Mouse (Mus musculus) megakaryocyte-erythroid progenitor cell, adult 5-6 weeks (primary cell): Measurements from ENCODE around the gene Sppl2a. TPM values are rescaled to one million over a fixed set of nuclear protein-coding genes. Genes with fewer than 3 reads are reported as not detected.
A peak's percentile ranks its signal among the peaks of the same experiment; 100 is the strongest.
"Not testable (repeated sequence)": the region's sequence is repeated elsewhere in the genome, so short reads cannot be mapped to it uniquely, and the experiment has no call there.

Source experiments
- ATAC-seq: replicated peaks from 2 replicates; pipeline ENCODE4 v1.8.0; 2016; ENCODE audit warnings: mild to moderate bottlenecking, inconsistent platforms; ENCODE audit not compliant: severe bottlenecking, poor library complexity, low FRiP score, low TSS enrichment
- total RNA-seq, 2 experiments: library from RNA; stranded (forward) in 1 of 2; stranded (reverse) in 1 of 2; fragments of 200-1000, 215-1000 nt in 1 of 2; fragments of >200 nt in 1 of 2; fragmentation: Nextera tagmentation in 1 of 2; gene quantifications; 2 replicates each; pipeline ENCODE4 v1.2.3; 2014 to 2017

The Sppl2a gene
- 40.2 and 44.1 TPM in 2 replicates for total RNA-seq (2014; fragmentation: Nextera tagmentation)
- total RNA-seq (2017), result 36.9 and 41.0 TPM in 2 replicates

DNA sequence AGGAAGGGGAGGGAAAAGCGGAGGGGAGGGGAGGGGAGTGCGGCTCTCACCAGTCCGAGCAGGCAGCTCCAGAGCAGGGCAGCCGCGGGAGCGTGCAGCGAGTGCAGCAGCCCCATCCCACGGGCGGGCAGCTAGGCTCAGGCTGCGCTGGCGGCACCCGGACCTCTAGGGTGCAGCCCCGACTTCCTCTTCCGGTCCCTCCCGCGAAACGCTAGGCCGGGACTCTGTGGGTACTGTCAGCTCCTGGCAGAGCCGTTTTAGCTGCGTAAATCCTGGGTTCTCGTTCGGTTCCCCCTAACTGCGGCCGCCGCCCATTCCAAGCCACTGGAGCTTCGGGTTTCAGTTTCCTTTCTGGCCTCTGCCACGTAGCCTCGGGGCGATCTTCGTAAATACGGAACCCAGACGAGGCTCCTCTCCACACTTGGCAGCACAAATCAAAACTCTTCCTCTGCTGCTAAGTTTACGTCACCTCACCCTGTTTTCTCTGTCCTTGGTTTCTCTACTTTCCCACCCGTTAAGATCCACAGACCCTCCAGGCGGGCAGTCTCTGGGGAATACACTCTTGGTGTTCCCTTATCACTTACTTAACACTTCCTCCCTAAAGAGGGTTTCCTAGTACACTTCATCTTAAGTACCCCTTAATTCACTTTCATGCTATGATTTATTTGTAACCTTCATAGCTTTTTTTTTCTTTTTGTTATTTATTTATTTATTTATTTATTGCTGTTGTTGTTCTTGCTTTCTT is at the start of gene Sppl2a:
Sppl2a (minus strand) TSS at position 339 of the 745 bp plus-strand sequence.
- peak; percentile 100 for ATAC-seq

DNA sequence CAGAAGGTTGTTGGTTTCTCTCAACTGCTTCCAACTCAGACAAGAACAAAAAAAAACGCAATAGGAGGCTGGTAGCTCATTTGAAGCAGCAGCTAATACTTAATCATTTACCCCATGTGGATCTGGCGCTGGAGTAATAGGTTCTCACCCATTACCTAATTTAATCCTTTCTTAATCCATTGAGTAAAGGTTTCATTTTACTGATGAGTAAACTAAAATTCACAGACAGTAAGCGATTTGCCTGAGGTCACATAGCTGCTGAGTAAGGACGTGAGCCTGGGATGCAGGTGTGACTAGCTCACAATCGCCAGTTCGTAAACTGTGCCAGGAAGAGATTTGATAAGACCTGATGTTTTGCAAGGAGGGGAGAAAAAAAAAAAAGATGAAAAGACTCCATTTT is 44.4 kb upstream of the Sppl2a start:
- no peak for ATAC-seq

DNA sequence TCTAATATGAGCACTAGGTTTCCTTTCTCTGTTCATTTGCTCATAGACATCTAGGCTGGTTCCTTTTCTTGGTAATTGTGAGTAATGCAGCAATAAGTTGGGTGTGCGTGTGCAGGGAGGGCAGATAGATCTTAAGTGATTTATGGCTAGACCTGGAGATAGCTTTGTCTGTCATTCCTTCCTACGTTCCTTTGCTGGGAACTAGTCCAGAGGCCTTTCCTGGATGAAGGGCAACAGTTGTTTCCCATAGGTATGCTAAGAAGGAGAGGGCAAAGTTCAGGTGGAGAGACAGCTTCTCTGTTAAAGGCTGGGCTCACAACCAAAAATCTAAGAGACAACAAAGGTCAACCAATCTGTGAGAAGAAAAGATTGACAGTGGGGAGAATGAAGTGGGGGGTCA is 28.7 kb upstream of the Sppl2a start:
- ATAC-seq, result no peak

DNA sequence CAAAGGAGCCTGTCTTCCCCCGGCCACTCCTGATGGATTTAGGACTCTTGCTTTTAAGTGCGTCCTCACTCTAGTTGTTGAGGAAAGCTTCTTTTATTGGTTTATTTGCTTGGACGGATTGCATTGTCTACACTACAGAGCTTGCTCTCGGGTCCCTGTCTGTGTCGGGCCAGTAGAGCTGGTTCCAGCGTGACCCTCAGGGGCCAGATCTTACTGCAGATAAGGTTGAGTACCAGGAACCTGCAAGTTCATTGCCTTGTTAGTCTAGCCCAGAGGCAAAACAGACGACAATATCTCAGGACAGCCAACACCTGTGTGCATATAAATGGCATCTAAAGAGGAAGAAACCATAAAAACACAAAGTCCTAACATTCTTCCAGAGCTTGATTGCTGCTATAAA is 22.6 kb upstream of the Sppl2a start:
- ATAC-seq, result no peak

DNA sequence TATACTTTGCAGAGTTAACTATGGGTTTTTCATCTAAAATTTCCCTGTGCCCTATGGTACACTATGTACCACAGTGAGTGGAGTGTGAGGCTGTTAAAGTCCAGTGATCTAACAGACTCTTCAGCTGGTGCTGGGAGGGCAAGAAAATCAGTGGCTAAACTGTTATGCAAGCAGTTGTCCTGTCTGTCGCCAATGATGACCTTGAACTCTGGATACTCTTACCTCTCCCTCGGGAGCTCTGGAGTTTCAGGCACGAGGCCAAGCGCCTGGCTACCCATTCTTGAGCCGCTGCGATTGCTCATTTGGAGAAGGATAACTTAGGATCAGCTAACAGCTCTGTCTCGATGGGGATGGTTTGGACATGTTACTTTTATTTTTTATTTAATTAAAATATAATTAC is 18.1 kb upstream of the Sppl2a start:
- ATAC-seq, result no peak

DNA sequence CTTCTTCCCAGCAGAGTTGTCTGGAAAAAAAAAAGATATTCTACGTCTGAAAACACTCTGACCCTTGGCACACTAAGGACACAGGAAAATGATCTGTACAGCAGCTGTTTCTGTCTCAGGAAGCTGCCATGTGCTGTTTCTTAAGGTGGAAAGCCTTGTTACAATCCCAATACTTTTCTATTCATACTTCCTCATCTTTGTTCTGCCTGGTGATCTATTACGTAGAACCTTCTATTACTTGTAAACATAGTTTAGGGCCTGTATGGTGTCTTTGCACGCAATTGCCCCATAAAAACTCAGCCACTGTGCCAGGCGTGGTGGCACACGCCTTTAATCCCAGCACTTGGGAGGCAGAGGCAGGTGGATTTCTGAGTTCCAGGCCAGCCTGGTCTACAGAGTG is 17.4 kb upstream of the Sppl2a start:
- no peak for ATAC-seq

DNA sequence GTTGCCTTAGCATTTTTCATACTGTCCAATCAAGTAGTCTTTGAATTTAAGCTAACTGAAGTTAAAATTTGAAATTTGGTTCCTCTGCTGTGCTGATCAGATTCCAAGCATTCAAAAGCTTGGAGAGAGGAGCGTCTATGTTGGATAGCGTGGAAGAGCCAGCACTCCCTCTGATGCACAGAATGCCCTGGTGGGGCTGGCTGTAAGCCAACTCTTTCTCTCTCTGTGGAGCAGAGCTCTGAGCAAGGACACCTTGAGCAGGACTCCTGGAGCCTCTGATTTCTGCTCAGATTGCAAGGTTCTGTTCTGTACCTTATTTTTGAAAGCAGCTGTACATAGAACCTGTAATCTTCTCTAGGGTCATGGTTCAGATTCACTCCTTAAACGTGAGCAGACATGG is 16.8 kb upstream of the Sppl2a start:
- no peak for ATAC-seq

DNA sequence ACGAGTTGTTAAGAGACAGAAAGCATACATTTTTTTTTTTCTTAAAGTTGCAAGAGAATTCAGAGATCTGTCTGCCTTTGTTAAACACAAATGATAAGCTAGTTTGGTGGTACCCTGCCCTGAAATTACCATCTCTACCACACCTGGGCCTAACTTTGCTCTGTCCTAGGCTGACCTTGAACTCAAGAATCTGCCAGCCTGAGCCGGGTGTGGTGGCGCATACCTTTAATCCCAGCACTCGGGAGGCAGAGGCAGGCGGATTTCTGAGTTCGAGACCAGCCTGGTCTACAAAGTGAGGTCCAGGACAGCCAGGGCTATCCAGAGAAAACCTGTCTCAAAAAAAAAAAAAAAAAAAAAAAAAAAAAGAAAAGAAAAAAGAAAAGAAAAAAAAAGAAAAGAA is 16.3 kb upstream of the Sppl2a start:
- ATAC-seq, result not testable (repeated sequence)

DNA sequence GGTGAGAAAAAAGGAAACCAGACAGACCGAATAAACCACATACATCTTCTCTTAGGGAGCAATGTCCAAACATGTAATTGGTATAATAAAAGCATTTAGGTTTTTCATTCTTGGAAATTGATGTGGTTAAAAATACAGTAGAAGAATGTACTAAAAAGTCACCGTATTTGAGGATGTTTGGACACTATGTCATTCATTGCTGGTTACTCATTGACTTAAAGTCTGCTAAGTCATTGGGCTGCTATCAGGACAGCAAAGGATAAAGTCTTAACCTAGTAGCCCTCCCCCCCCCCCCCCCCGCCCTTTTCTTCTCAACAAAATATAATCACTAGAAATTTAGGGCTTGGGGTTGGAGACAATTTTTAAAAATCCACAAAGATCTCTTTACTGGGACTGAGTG is 15.2 kb upstream of the Sppl2a start:
- no peak for ATAC-seq

DNA sequence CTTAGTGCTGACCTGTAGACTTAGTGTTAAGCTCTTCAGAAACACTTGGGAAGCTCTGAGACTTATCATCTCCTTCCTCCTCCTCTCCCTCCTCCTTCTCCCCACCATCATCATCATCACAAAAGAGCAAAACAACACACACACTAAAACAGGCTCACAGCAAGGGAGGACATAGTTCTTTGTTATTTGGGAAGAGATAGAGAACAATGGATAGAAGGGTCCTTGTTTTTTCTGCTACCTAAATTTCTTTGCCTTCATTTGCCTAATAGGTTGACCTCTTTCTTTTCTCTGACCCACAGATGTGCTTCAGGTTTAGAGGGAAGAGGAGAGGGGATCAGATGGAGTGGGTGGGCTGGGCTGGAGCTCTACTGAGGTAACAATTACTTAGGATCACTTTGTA is 14.6 kb upstream of the Sppl2a start:
- ATAC-seq, result no peak

DNA sequence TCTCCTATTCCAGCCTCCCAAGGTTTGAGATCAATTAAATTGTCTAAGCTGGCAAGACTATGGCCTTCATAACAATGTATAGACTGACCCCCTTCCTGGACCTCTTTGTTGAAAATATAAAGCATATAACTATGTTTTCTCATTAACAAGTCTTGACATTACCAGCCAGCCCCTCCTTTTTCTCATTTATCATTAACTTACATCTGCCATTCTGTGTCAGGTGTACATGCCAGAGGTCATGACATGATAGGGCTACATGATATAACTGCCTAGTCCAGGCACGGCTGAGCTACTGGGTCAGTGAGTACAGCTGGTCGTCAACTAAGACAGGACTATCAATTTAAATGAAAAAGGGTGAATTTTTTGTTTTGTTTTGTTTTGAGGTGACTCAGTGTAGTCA is 10.2 kb upstream of the Sppl2a start:
- no peak for ATAC-seq

DNA sequence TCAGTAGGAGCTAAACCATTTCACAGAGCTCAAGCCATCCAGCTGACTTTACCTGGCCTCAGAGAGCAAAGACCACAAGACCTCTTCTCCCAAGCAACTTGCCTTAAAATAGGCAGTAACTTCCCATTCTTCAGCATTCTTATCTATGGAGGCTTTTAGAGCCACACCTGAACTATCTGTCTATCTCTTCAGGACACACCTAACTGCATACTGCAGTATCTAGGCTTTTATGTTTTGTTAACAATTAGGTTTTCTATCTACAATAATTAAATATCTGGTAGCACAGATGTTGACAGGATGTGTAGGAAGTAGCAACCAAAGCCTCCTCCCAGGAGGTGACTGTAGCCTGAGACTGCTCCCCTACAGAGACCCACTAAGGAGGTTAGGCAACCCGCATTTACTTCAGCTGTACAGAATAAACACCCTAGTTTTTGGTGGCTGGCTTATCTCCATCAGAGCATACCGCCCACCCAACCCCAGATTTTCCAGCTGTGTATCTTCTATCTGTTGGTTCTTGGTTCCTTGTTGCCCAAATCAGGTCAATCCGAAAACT is 7.4 kb upstream of the Sppl2a start:
- peak; percentile 90 for ATAC-seq

DNA sequence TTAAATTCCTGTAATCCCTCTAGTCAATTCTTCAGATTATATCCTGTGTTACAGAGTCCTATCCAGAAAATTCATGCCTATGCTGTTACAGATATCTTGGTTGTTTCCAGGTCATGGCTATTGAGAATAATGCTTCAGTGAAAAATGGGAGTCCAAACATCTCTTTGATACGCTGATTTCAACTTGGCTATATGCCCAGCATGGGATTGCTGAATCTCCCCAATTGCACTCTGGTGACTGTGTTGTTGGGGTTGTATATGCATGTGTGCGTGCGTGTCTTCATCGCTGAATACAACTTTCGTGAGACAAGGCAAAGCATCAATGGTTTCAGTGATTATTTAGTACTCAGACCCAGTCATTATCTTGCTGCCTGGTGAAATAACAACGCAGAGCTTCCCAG is 5.0 kb upstream of the Sppl2a start:
- ATAC-seq, result no peak

DNA sequence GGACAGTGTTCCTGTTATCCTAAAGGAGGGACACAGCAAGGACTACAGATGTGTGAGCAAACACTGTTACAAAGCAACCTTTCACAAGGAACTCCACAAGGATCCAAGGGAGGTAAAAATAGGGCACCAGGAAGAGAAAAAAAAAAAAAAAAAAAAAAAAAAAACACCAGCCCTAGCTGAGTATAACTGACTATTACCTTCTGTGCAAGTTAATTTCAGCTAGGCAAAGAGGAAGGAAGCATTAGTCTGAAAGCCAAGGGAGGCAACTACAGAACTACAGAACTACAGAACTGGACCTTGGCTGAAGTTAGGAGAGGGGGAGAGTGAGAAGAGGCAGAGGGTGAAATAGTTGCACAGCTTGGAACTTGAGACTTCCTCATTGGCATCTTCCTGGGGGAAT is 886 bp upstream of the Sppl2a start:
- no peak for ATAC-seq

DNA sequence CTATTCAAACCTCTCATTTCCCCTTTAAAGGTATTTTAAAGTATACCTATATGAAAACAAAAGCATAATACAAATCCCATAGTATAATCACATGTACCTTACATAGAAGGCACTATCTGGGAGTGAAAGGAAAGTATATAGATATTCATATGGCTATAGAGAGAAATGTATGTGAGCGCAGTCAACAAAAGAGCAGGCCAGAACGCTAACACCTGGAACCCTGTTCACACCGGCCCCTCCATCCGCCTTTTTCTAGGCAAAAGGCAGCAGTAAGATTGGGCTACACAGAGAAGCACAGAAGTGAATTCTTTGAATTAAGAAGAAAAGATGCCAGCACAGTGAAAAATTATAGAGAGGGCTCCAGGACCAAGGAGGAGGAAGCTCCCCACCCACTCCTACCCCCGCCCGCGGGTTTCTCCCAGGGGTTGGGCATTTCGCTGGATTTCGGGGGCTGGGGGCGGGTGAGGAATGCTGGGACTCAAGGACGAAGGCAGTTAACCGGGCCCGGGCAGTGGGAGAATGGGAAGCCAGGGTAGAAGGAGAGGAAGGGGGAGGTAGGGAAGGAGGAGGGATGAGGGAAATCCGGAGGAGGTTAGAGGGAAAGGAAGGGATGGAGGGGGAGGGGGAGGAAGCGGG is 656 bp downstream of the Sppl2a start:
- ATAC-seq, result no peak

DNA sequence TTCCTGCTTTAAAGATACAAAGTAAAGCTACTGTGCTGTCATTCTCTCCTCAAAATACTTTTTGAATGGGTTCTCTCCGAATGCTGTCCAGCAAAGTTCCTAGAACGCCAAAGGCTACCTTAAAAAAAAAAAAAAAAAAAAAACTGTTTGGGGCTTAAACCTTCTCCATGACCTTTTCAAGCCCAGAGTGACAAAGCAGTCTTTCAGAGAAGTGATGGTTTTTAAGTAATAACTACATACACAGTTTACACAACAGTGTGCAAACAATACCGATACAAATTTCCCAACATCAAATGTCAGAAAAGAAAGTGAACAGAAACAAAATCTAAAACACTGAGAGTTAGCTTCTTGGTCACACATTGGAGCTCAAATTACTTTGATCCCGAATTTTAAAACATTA is 1.3 kb downstream of the Sppl2a start:
- ATAC-seq, result no peak

DNA sequence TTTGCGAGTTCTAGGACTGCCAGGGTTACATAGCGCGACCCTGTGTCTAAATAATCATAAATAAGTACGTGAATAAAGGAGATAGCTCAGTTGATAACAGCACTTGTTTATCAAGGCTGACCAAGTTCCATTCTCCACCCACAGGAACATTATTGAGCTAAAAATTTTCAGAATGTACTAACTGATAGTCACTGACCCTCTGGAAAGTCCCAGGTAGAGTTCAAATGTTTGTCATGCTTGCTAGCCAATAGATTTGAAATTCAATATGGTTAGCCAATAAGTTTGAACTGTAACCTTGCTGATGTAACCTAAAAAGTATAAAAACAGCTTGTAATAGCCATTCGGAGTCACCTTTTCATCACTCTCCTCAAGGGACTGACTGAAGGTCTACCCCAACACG is 4.4 kb downstream of the Sppl2a start:
- ATAC-seq, result no peak

DNA sequence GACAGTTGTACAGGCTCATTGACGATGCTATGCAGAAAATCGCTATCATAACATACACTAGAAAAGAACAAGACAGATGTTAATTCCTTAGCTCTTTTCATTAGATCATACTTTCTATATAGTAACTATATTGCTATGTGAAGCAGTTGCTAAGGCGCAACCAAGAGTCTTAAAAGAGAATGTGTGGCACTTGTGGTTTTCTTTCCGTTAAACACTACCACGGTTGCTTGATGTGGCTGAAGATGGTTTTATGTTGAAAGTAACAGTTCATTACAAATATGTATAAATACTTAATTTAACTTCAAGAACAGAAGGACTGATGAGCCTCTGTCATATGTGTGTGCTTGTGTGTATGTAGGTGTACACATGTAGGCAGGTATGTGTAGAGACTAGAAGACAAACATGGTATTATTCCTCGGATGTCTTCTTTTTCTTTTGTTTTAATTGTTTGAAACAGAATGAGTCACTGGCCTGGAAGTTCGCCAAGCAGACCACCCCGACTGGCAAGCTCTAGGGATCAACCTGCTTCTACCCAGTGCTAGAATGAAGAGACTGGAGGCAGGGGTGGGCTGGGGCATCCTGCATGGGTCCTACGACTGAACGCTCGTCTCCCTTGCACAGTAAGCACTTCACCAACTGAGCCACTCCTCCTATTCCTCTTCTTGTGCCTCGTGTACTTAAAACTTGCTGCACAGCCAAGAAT is 12.5 kb downstream of the Sppl2a start:
- no peak for ATAC-seq

DNA sequence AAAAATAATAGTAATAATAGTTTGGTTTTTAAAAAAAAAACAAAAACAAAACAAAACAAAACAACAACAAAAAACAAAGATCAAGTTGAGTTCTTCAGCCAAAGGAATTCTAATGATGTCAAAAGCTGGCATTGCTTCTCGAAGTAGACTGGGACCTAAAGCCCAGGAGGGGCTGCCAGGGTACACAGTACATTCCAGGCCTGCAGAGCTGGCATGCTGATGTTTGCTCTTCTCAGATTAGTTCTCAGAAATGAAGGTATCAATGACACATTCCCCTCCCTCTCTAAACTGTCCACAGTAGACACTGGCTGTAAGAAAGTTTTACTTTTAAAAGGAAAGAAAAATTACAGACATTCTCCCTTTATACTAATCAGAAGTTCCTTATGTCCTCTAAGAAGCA is 16.8 kb downstream of the Sppl2a start:
- ATAC-seq, result no peak

DNA sequence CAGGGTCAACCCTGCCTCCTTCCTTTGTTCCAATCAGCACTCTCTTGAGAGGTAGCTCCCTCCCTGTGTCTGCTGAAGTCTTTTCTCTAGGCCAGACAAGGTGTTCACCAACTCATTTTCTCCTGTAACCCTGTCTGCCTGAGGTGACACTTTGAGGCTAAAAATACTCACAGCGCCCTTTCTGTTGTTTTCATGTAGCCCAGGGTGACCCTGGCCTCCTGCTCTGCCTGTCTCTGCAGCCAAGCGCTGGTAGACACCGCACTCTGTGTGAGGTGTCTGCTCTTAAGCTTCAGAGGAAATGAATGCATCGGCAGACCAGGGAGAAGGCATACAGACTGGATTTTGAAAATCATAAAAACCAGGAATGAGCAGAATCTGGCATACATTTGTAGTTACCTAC is 18.9 kb downstream of the Sppl2a start:
- no peak for ATAC-seq
